Mouse (Mus musculus) forebrain, embryonic 12.5 days (tissue): ENCODE measurements at regions not wholly inside any gene's neighbourhood (a gene's known extent, or its start where the extent isn't known, plus 50 kb on each side); places are given as distances from the start of the nearest gene placed in this dataset.
A peak's percentile ranks its signal among the peaks of the same experiment; 100 is the strongest.

ENCODE experiments used
- ATAC-seq: fragments of 200-750 bp; cut with Nextera tagmentation; 2 replicates; pipeline ENCODE4 v1.8.0; 2017; ENCODE audit warnings: moderate TSS enrichment; ENCODE audit not compliant: low FRiP score
- H3K27ac ChIP-seq: fragments of 300-500 bp; sonication (generic); 2 replicates; pipeline ENCODE4 v1.5.1; 2016; ENCODE audit warnings: mild to moderate bottlenecking
- H3K27me3 ChIP-seq: fragments of 300-500 bp; sonication (generic); 2 replicates; pipeline ENCODE4 v1.6.1; 2016; ENCODE audit warnings: mild to moderate bottlenecking
- H3K36me3 ChIP-seq: fragments of 300-500 bp; sonication (generic); replicated peaks from 2 replicates; pipeline ENCODE4 v1.6.1; 2016; ENCODE audit warnings: mild to moderate bottlenecking
- H3K4me1 ChIP-seq: fragments of 300-500 bp; sonication (generic); 2 replicates; pipeline ENCODE4 v1.6.1; 2016
- H3K4me2 ChIP-seq: fragments of 300-500 bp; sonication (generic); 2 replicates; pipeline ENCODE4 v1.6.1; 2016; ENCODE audit warnings: mild to moderate bottlenecking, moderate library complexity
- H3K4me3 ChIP-seq: fragments of 300-500 bp; sonication (generic); replicated peaks from 2 replicates; pipeline ENCODE4 v1.5.1; 2016; ENCODE audit warnings: mild to moderate bottlenecking
- H3K9ac ChIP-seq: fragments of 300-500 bp; sonication (generic); 2 replicates; pipeline ENCODE4 v1.6.1; 2016; ENCODE audit warnings: mild to moderate bottlenecking
- H3K9me3 ChIP-seq: fragments of 300-500 bp; sonication (generic); 2 replicates; pipeline ENCODE4 v1.6.1; 2016
- WGBS: fragments of 180-500 bp; shearing (Covaris S2); methylation state at CpG from one replicate; pipeline ENCODE4 v1.1.7; 2016; 5-methylcytosine and 5-hydroxymethylcytosine counted together

GRCm38 (mm10) chr4:124414386-124414785 is 196.2 kb downstream of the 3100002H09Rik start:
- no peak overlapping the region for H3K4me3 ChIP-seq
- H3K9me3 ChIP-seq = no peaks in the 10 kb centered on the region
- 92% methylated on average over 7 of the region's 7 CpGs for WGBS
- H3K9ac ChIP-seq = no peak overlapping the region
- no peaks in the 10 kb centered on the region; the same call in 1 of the 2 replicates for H3K4me1 ChIP-seq
- ATAC-seq = no peak
- H3K36me3 ChIP-seq = no peaks in the 10 kb centered on the region
- H3K4me2 ChIP-seq = no peak overlapping the region
- H3K27me3 ChIP-seq = no peaks in the 10 kb centered on the region
- no peak overlapping the region for H3K27ac ChIP-seq

GRCm38 (mm10) chr4:124409279-124409678 is 201.3 kb downstream of the 3100002H09Rik start:
- no peak overlapping the region for H3K4me2 ChIP-seq
- no peaks in the 10 kb centered on the region for H3K36me3 ChIP-seq
- H3K4me3 ChIP-seq = no peak overlapping the region
- H3K27me3 ChIP-seq = peaks cover 11% of the 10 kb centered on the region
- H3K9me3 ChIP-seq = no peaks in the 10 kb centered on the region
- H3K4me1 ChIP-seq = no peaks in the 10 kb centered on the region
- H3K27ac ChIP-seq = no peak overlapping the region
- 85% methylated on average over 1 of the region's 1 CpGs for WGBS
- H3K9ac ChIP-seq = no peak overlapping the region
- no peak for ATAC-seq

- WGBS = 45% methylated on average over 8 of the region's 8 CpGs
- H3K4me2 ChIP-seq = no peak overlapping the region
- no peaks in the 10 kb centered on the region for H3K9me3 ChIP-seq
- no peak overlapping the region for H3K27ac ChIP-seq
- H3K4me3 ChIP-seq = no peak overlapping the region
- H3K27me3 ChIP-seq = peaks cover 68% of the 10 kb centered on the region
- ATAC-seq = no peak
- peaks cover 21% of the 10 kb centered on the region for H3K4me1 ChIP-seq
- no peak overlapping the region for H3K9ac ChIP-seq
- H3K36me3 ChIP-seq = no peaks in the 10 kb centered on the region
Observed at GRCm38 (mm10) chr4:124402075-124402474, 208.5 kb downstream of the 3100002H09Rik start.

- Histone ChIP-seq H3K9ac (no peak overlapping the region), H3K9me3 (no peaks in the 10 kb centered on the region), H3K4me1 (peaks cover 24% of the 10 kb centered on the region), H3K27ac (no peak overlapping the region), H3K4me3 (no peak overlapping the region), H3K36me3 (no peaks in the 10 kb centered on the region), H3K27me3 (peaks cover 81% of the 10 kb centered on the region), H3K4me2 (no peak overlapping the region)
- 69% methylated on average over 8 of the region's 8 CpGs for WGBS
- peak; percentile 17; the same call in 1 of the 2 replicates for ATAC-seq
Observed at GRCm38 (mm10) chr4:124400741-124401140, 209.9 kb downstream of the 3100002H09Rik start.

GRCm38 (mm10) chr4:124400136-124400675 is 210.4 kb downstream of the 3100002H09Rik start:
- Histone ChIP-seq H3K27me3 (peaks cover 78% of the 10 kb centered on the region), H3K27ac (no peak overlapping the region), H3K9me3 (no peaks in the 10 kb centered on the region), H3K36me3 (no peaks in the 10 kb centered on the region), H3K4me1 (peaks cover 28% of the 10 kb centered on the region), H3K4me3 (no peak overlapping the region), H3K9ac (no peak overlapping the region), H3K4me2 (no peak overlapping the region)
- 61% methylated on average over 6 of the region's 6 CpGs for WGBS
- ATAC-seq = no peak

- Histone ChIP-seq H3K4me3 (no peak overlapping the region), H3K4me2 (no peak overlapping the region), H3K36me3 (no peaks in the 10 kb centered on the region), H3K27me3 (peaks cover 71% of the 10 kb centered on the region), H3K9me3 (no peaks in the 10 kb centered on the region), H3K27ac (no peak overlapping the region), H3K4me1 (peaks cover 33% of the 10 kb centered on the region), H3K9ac (no peak overlapping the region)
- ATAC-seq = no peak
- WGBS = 30% methylated on average over 9 of the region's 9 CpGs
Observed at GRCm38 (mm10) chr4:124398354-124398753, 212.2 kb downstream of the 3100002H09Rik start.

- no peak overlapping the region for H3K9ac ChIP-seq
- 78% methylated on average over 13 of the region's 13 CpGs for WGBS
- peaks cover 77% of the 10 kb centered on the region for H3K27me3 ChIP-seq
Observed at GRCm38 (mm10) chr4:124396566-124397283, 213.9 kb downstream of the 3100002H09Rik start.

GRCm38 (mm10) chr4:124395966-124396395 is 214.6 kb downstream of the 3100002H09Rik start:
- no peaks in the 10 kb centered on the region for H3K9me3 ChIP-seq
- 65% methylated on average over 7 of the region's 7 CpGs for WGBS
- H3K4me2 ChIP-seq = no peak overlapping the region
- H3K27me3 ChIP-seq = peaks cover 85% of the 10 kb centered on the region
- H3K27ac ChIP-seq = no peak overlapping the region
- H3K36me3 ChIP-seq = no peaks in the 10 kb centered on the region
- ATAC-seq = no peak
- H3K9ac ChIP-seq = no peak overlapping the region
- no peak overlapping the region for H3K4me3 ChIP-seq
- peaks cover 23% of the 10 kb centered on the region for H3K4me1 ChIP-seq

More at GRCm38 (mm10) chr4:124396566-124397283, 213.9 kb downstream of the 3100002H09Rik start:
- Histone ChIP-seq H3K4me1 (peaks cover 30% of the 10 kb centered on the region), H3K4me3 (no peak overlapping the region), H3K36me3 (no peaks in the 10 kb centered on the region), H3K4me2 (no peak overlapping the region), H3K9me3 (no peaks in the 10 kb centered on the region), H3K27ac (no peak overlapping the region)
- ATAC-seq = no peak

- H3K9ac ChIP-seq = no peak overlapping the region
- peak; percentile 78; the same call in 1 of the 2 replicates for ATAC-seq
- H3K4me2 ChIP-seq = no peak overlapping the region
Observed at GRCm38 (mm10) chr4:124395069-124395965, 215.3 kb downstream of the 3100002H09Rik start.

GRCm38 (mm10) chr4:124393595-124393994 is 217.0 kb downstream of the 3100002H09Rik start:
- Histone ChIP-seq H3K4me2 (no peak overlapping the region), H3K27ac (no peak overlapping the region), H3K4me1 (peaks cover 13% of the 10 kb centered on the region; the same call in 1 of the 2 replicates), H3K36me3 (no peaks in the 10 kb centered on the region), H3K4me3 (no peak overlapping the region), H3K27me3 (peaks cover 82% of the 10 kb centered on the region), H3K9me3 (no peaks in the 10 kb centered on the region), H3K9ac (no peak overlapping the region)
- no peak for ATAC-seq
- 77% methylated on average over 10 of the region's 10 CpGs for WGBS

More at GRCm38 (mm10) chr4:124395069-124395965, 215.3 kb downstream of the 3100002H09Rik start:
- H3K9me3 ChIP-seq = no peaks in the 10 kb centered on the region
- no peak overlapping the region for H3K4me3 ChIP-seq
- 40% methylated on average over 14 of the region's 14 CpGs for WGBS
- peaks cover 86% of the 10 kb centered on the region for H3K27me3 ChIP-seq
- peaks cover 17% of the 10 kb centered on the region for H3K4me1 ChIP-seq
- H3K36me3 ChIP-seq = no peaks in the 10 kb centered on the region
- H3K27ac ChIP-seq = 0 out of 2 replicates have a peak overlapping the region, but pooled peaks have one; percentile 58

- WGBS = 76% methylated on average over 10 of the region's 10 CpGs
- Histone ChIP-seq H3K27ac (no peak overlapping the region), H3K27me3 (peaks cover 79% of the 10 kb centered on the region), H3K36me3 (no peaks in the 10 kb centered on the region), H3K9ac (no peak overlapping the region), H3K4me3 (no peak overlapping the region), H3K4me2 (no peak overlapping the region), H3K4me1 (peaks cover 5% of the 10 kb centered on the region; the same call in 1 of the 2 replicates), H3K9me3 (no peaks in the 10 kb centered on the region)
- no peak for ATAC-seq
Observed at GRCm38 (mm10) chr4:124389067-124389466, 221.5 kb downstream of the 3100002H09Rik start.
